Comparison of ENCODE assay signal across 8 mouse cellular contexts in the genomic region with DNA sequence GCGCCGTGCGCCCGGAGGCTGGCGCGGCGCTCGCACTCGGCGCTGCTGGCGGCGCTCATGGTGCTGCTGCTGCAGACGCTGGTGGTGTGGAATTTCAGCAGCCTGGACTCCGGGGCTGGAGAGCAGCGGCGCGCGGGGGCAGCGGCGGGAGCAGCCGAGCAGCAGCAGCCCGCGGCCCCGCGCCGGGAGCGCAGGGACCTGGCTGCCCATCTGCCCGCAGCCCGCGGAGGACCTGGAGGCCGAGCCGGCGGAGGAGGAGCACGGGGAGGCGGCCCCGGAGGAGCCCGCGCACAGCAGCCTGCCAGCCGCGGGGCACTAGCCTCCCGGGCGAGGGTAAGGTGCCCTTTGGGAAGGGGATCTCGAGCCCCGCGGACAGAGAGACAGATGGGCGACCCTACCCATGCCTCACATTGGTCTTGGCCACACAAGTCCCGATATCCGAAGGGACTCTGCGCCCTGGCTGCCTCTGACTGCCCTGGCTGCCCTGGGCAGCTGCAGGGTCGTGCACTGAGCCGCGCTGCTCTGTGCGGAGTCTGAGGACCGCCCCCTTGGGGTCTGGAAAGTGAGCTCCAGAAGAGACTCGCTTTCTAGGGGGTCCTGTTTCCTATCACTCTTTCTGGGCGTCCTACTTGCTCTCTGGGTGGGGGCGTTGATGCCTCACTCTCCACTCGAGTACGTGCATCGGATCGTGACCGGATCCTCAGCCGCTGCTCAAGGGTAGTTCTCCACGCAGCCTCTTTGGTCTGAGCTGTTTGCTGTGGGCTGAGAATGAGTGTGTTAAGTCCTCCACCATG. TPM values are rescaled to one million over a fixed set of nuclear protein-coding genes. Genes with fewer than 3 reads are reported as not detected.
A peak's percentile ranks its signal among the peaks of the same experiment; 100 is the strongest.
DNase-seq lines count a peak whose midpoint lies in the region; TF ChIP-seq lines count a peak whose summit lies in the region.

No protein-coding gene starts in this region.

- TF ChIP-seq POLR2A in small intestine, adult 2 months (IDR thresholded peaks at IDR 0.05; ENCODE audit: low read depth, low read length) = no peak

- DNase-seq in lung, adult 18-20 months = peak; percentile 20
- DNase-seq in lung, postnatal 25 days (ENCODE audit: low spot score) = no peak
- peak; percentile 8 for DNase-seq in cerebellum, adult 9-11 months
- peak; percentile 34 to 60 for DNase-seq in gastrocnemius, adult 8-10 months (ENCODE audit: low spot score in 2 of 2)
- peak; percentile 75 for DNase-seq in kidney, postnatal 10 days
- DNase-seq in layer of hippocampus, adult 9-10 months (ENCODE audit: low spot score) = no peak

- H3K79me2 ChIP-seq in macrophage (ENCODE audit: inconsistent target) = peaks cover 46% of the 10 kb centered on the region; the same call in 1 of the 2 replicates

- H3K36me3 ChIP-seq in macrophage (ENCODE audit: inconsistent target) = no peaks in the 10 kb centered on the region
- no peaks in the 10 kb centered on the region for H3K36me3 ChIP-seq in small intestine, adult 2 months (ENCODE audit: control insufficient read depth, insufficient read depth, low read length)

- no peak overlapping the region for H3K27ac ChIP-seq in macrophage
- H3K27ac ChIP-seq in small intestine, adult 2 months (ENCODE audit: insufficient read depth, low read depth, low read length) = no peak overlapping the region; the same call in 1 of the 2 replicates

- H3K4me1 ChIP-seq in small intestine, adult 2 months (ENCODE audit: control insufficient read depth, insufficient read depth, insufficient read length, low read length) = peaks cover 12% of the 10 kb centered on the region; the same call in 1 of the 2 replicates

- TF ChIP-seq CTCF in small intestine, adult 2 months (IDR thresholded peaks at IDR 0.05; ENCODE audit: extremely low read depth, insufficient read length, insufficient replicate concordance, low read depth, low read length) = no peak

- H3K27me3 ChIP-seq in small intestine, adult 2 months (ENCODE audit: control insufficient read depth, insufficient read depth, low read length) = no peaks in the 10 kb centered on the region

- H3K4me3 ChIP-seq in macrophage (ENCODE audit: inconsistent target) = peak overlapping the region; percentile 35
- H3K4me3 ChIP-seq in small intestine, adult 2 months (ENCODE audit: low read depth, low read length) = peak overlapping the region; percentile 88

- under 1% methylated on average over 57 of the region's 64 CpGs for WGBS in macrophage (ENCODE audit: missing documents)
- under 1% methylated on average over 64 of the region's 64 CpGs for WGBS in small intestine, adult 2 months

RNA-seq across cellular contexts. Expression of a gene that starts 0.6 kb away (rescaled TPM):
- total RNA-seq in gastrocnemius, adult 8-10 months (2022) = 1 to 10 TPM; 6.1 to 9.9 (median 7.3) TPM
- 10 to 100 TPM in 12 of 26 experiments, 1 to 10 TPM in 14; 1.8 to 48.9 (median 7.7) TPM for total RNA-seq in macrophage (2018; cell fraction: chromatin; rRNA removed)
- total RNA-seq in macrophage (2018; cell fraction: cytosol; rRNA removed) = 10 to 100 TPM in 12 of 26 experiments, 1 to 10 TPM in 13, under 1 TPM in 1; 0.91 to 15.3 (median 5.2) TPM
- total RNA-seq in macrophage (2018; cell fraction: nucleus; rRNA removed) = 10 to 100 TPM in 12 of 26 experiments, 1 to 10 TPM in 14; 2.7 to 37.4 (median 6.5) TPM
- 3.5 to 7.9 TPM (median 5.9 TPM) in 3 replicates for polyA plus RNA-seq in macrophage (2018)
- 1.9 and 2.9 TPM in 2 replicates for polyA plus RNA-seq in small intestine, adult 2 months (2012; rRNA removed)

Comparison
In these comparisons a context has a peak if more than half of its experiments do, and no peak if none do; other contexts are left out.
1. DNase-seq: peak in lung, adult 18-20 months (2 of 2), cerebellum, adult 9-11 months (single experiment), gastrocnemius, adult 8-10 months (2 of 2) and kidney, postnatal 10 days (single experiment); none in lung, postnatal 25 days (single experiment) and layer of hippocampus, adult 9-10 months (single experiment).